Mouse (Mus musculus): ENCODE measurements at regions not wholly inside any gene's neighbourhood (a gene's known extent, or its start where the extent isn't known, plus 50 kb on each side); places are given as distances from the start of the nearest gene placed in this dataset.

DNA sequence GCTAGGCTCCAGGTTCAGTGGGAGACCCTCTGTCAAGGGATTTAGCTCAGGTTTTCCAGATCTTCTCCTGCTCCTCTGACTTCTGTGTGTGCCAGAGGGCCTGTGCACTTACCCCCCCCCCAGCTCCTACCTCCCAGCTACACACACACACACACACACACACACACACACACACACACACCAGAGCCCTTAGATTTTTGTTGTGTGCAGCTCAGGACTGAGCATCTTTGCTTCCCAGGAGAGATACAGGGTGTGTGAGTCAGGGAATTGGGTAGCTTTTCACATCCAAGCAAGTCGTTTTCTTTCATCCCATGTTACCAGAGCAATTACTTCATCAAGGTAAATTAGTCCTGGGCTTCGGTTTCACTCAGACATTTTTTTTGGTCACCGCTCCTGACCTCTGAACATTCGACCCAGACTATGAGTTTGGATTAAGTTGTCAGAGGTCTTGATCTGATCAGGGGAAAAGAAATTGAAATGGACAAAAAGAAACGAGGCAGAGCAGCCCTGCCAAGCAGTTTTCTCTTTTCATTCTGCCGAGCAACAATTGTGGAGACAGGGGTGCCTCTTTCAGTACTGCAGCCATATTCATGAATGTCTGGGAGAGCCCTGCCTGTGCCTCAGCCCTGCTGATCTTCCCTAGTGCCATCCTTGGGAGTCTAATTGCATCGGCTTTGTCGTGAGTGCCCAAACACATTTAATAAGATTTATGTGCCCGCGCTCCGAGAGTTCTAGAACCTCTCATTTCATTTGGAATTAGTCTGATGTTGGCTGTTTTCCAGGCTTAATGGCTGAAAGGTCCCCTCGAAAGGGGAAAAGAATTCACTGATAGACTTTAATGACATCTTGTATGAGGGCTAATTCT, 241.3 kb downstream of the 1500009L16Rik start:
- Histone ChIP-seq H3K4me3 (ENCODE audit: low read depth, low read length) (no peak overlapping the region), H3K4me2 (ENCODE audit: low read length) (no peak overlapping the region), H3K27ac (ENCODE audit: low read depth) (0 out of 2 replicates have a peak overlapping the region, but pooled peaks have one; percentile 27), H3K9me3 (ENCODE audit: control insufficient read depth, low read length) (no peaks in the 10 kb centered on the region), H3K9ac (ENCODE audit: low read length) (no peak overlapping the region), H3K4me1 (replicated peaks; ENCODE audit: control insufficient read depth, insufficient read depth, low read length) (no peaks in the 10 kb centered on the region), H3K36me3 (ENCODE audit: control insufficient read depth, insufficient read depth, low read length) (no peaks in the 10 kb centered on the region), H3K27me3 (replicated peaks; ENCODE audit: control insufficient read depth, insufficient read depth, low read length) (no peaks in the 10 kb centered on the region)
- ATAC-seq (replicated peaks; ENCODE audit: low FRiP score, low TSS enrichment, low read depth) (no peak), DNase-seq (ENCODE audit: low spot score) (no peak)
- WGBS, result 21% methylated on average over 12 of the region's 12 CpGs

DNA sequence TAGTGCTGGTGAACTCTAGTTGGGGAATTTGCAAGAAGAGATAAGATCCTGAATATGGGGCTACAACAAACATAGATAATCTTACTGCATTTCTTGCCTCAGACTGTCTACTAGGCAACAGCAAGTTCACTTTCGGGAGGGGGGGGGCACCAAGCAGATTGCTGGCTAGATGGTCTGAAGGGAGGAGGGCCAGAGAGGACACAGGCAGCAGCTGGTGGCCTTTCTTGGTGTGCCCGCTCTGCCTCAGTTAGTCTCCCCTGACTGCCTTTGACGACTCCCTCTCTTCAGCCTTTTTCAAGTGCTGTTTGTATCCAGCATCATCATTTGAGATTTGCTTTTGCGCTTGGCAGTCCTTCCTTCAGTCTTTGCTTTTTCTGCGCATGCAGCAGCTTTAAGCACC, 242.2 kb downstream of the 1500009L16Rik start:
- H3K4me2 ChIP-seq (ENCODE audit: low read length), result no peak overlapping the region
- H3K9ac ChIP-seq (ENCODE audit: low read length), result no peak overlapping the region
- ATAC-seq (replicated peaks; ENCODE audit: low FRiP score, low TSS enrichment, low read depth), result no peak
- H3K4me3 ChIP-seq (ENCODE audit: low read depth, low read length), result no peak overlapping the region
- no peaks in the 10 kb centered on the region for H3K9me3 ChIP-seq (ENCODE audit: control insufficient read depth, low read length)
- H3K4me1 ChIP-seq (replicated peaks; ENCODE audit: control insufficient read depth, insufficient read depth, low read length), result no peaks in the 10 kb centered on the region
- H3K27me3 ChIP-seq (replicated peaks; ENCODE audit: control insufficient read depth, insufficient read depth, low read length), result no peaks in the 10 kb centered on the region
- 39% methylated on average over 5 of the region's 5 CpGs for WGBS
- no peaks in the 10 kb centered on the region for H3K36me3 ChIP-seq (ENCODE audit: control insufficient read depth, insufficient read depth, low read length)
- DNase-seq (ENCODE audit: low spot score), result no peak
- no peak overlapping the region for H3K27ac ChIP-seq (ENCODE audit: low read depth)

DNA sequence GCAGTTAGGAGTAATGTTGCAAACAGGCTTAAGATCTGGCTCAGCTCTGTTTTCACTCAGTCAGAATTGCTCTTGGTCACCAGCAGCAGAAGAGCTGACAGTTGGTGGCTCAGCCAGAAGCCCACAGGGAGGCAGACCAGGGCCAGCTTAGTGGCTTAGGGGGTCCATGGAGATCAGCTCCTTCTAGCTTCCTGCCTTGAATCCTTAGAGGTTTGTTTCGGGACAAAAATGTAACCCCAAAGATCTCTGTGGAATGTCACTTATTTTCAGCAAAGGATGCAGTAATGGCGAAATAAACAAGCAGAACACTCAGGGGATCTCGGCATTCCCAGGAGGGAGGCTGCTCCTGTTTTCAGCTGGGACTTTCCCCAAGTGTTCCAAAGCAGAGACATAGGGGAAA, 247.8 kb downstream of the 1500009L16Rik start:
- 38% methylated on average over 3 of the region's 3 CpGs for WGBS
- Histone ChIP-seq H3K36me3 (ENCODE audit: control insufficient read depth, insufficient read depth, low read length) (no peaks in the 10 kb centered on the region), H3K9me3 (ENCODE audit: control insufficient read depth, low read length) (no peaks in the 10 kb centered on the region), H3K27ac (ENCODE audit: low read depth) (no peak overlapping the region), H3K4me1 (replicated peaks; ENCODE audit: control insufficient read depth, insufficient read depth, low read length) (no peaks in the 10 kb centered on the region), H3K9ac (ENCODE audit: low read length) (no peak overlapping the region), H3K4me3 (ENCODE audit: low read depth, low read length) (no peak overlapping the region), H3K27me3 (replicated peaks; ENCODE audit: control insufficient read depth, insufficient read depth, low read length) (no peaks in the 10 kb centered on the region), H3K4me2 (ENCODE audit: low read length) (no peak overlapping the region)
- no peak for ATAC-seq (replicated peaks; ENCODE audit: low FRiP score, low TSS enrichment, low read depth)
- no peak for DNase-seq (ENCODE audit: low spot score)

- H3K27ac ChIP-seq (ENCODE audit: low read depth), result no peak overlapping the region
- H3K9me3 ChIP-seq (ENCODE audit: control insufficient read depth, low read length), result no peaks in the 10 kb centered on the region
- ATAC-seq (replicated peaks; ENCODE audit: low FRiP score, low TSS enrichment, low read depth) (no peak), DNase-seq (ENCODE audit: low spot score) (no peak)
- 64% methylated on average over 6 of the region's 6 CpGs for WGBS
- no peak overlapping the region for H3K4me3 ChIP-seq (ENCODE audit: low read depth, low read length)
- no peaks in the 10 kb centered on the region for H3K36me3 ChIP-seq (ENCODE audit: control insufficient read depth, insufficient read depth, low read length)
- no peak overlapping the region for H3K4me2 ChIP-seq (ENCODE audit: low read length)
- H3K27me3 ChIP-seq (replicated peaks; ENCODE audit: control insufficient read depth, insufficient read depth, low read length), result no peaks in the 10 kb centered on the region
- no peaks in the 10 kb centered on the region for H3K4me1 ChIP-seq (replicated peaks; ENCODE audit: control insufficient read depth, insufficient read depth, low read length)
- no peak overlapping the region for H3K9ac ChIP-seq (ENCODE audit: low read length)
These were observed 251.9 kb downstream of the 1500009L16Rik start for GRCm38 (mm10) chr10:83974548-83974947.

DNA sequence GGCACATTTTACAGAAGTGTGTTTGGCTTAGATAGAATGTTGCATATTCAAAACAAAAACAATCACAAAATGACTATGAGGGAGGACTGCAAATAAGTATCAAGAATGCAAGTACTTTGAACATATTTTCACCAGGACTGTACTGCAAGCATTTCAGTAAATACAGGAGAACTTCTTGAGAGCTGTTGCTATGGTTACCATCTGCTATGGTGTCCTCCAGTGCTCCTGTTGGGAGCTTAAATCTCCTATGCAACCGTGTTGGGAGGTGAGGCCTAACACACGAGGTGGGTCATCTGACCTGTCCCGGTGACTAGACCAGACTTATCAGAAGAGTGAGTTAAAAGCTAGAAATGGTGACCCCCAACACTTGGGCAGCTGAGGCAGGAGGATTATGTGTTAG, 253.9 kb downstream of the 1500009L16Rik start:
- Histone ChIP-seq H3K27ac (ENCODE audit: low read depth) (no peak overlapping the region), H3K9me3 (ENCODE audit: control insufficient read depth, low read length) (no peaks in the 10 kb centered on the region), H3K4me1 (replicated peaks; ENCODE audit: control insufficient read depth, insufficient read depth, low read length) (no peaks in the 10 kb centered on the region), H3K27me3 (replicated peaks; ENCODE audit: control insufficient read depth, insufficient read depth, low read length) (no peaks in the 10 kb centered on the region), H3K4me2 (ENCODE audit: low read length) (no peak overlapping the region), H3K36me3 (ENCODE audit: control insufficient read depth, insufficient read depth, low read length) (no peaks in the 10 kb centered on the region), H3K4me3 (ENCODE audit: low read depth, low read length) (no peak overlapping the region), H3K9ac (ENCODE audit: low read length) (no peak overlapping the region)
- no peak for ATAC-seq (replicated peaks; ENCODE audit: low FRiP score, low TSS enrichment, low read depth)
- no peak for DNase-seq (ENCODE audit: low spot score)
- 50% methylated on average over 3 of the region's 3 CpGs for WGBS

DNA sequence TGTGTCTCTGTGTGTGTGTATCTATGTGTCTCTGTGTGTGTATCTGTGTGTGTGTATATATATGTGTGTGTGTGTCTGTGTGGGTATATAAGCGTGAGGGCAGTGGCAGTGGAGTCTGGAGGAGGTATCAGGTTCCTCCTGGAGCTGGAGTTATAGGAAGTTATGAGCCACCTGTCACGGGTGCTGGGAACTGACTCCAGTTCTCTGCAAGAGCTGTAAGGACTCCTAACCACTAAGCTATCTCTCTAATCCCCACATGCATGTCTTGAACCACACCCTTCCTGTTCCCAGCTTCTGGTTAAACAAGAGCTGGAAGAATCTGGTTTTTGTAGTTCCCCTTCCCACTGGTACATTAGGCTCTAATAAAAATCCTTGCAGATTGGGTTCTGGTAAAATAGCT, 257.3 kb downstream of the 1500009L16Rik start:
- no peak overlapping the region for H3K9ac ChIP-seq (ENCODE audit: low read length)
- H3K27ac ChIP-seq (ENCODE audit: low read depth), result no peak overlapping the region
- 76% methylated on average over 2 of the region's 2 CpGs for WGBS
- H3K9me3 ChIP-seq (ENCODE audit: control insufficient read depth, low read length), result no peaks in the 10 kb centered on the region
- no peaks in the 10 kb centered on the region for H3K27me3 ChIP-seq (replicated peaks; ENCODE audit: control insufficient read depth, insufficient read depth, low read length)
- H3K36me3 ChIP-seq (ENCODE audit: control insufficient read depth, insufficient read depth, low read length), result no peaks in the 10 kb centered on the region
- no peak overlapping the region for H3K4me3 ChIP-seq (ENCODE audit: low read depth, low read length)
- no peaks in the 10 kb centered on the region for H3K4me1 ChIP-seq (replicated peaks; ENCODE audit: control insufficient read depth, insufficient read depth, low read length)
- H3K4me2 ChIP-seq (ENCODE audit: low read length), result no peak overlapping the region
- DNase-seq (ENCODE audit: low spot score) (no peak), ATAC-seq (replicated peaks; ENCODE audit: low FRiP score, low TSS enrichment, low read depth) (no peak)

DNA sequence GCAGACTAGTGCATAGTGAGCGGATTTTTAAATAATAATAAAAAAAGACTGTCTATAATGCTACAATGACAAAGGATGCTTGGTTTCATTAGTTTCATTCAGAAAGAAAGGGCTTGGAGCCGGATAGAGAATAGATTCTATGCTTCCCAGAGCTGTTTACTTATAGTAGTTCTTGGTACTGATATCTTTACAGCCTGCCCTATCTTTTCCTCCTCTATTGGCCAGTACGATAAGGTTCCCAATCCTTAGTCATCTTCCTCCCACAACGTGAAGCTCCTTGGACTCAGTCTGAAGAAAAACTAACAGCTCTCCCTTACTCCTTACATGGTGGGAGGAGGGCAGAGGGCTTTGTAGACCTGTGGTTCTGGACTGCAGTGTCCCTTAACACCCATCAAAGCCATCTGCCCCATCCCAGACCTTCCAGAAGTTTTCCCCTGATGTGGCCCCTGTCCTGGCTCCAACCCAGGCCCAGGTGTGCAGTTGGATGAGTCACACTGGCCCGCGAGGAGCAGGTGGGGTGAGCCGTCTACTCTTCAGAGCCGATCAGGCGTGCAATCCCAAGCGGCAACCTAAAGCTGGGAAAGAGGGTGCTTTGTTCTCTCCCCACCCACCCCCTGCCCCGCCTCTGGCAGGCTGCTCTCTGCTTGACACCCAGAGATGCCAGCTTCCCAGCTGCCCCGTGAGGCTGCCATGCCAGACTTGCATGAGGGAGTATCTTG, 262.2 kb downstream of the 1500009L16Rik start:
- 64% methylated on average over 12 of the region's 12 CpGs for WGBS
- no peaks in the 10 kb centered on the region for H3K27me3 ChIP-seq (replicated peaks; ENCODE audit: control insufficient read depth, insufficient read depth, low read length)
- H3K27ac ChIP-seq (ENCODE audit: low read depth), result no peak overlapping the region
- no peak overlapping the region for H3K9ac ChIP-seq (ENCODE audit: low read length)
- no peak overlapping the region for H3K4me2 ChIP-seq (ENCODE audit: low read length)
- DNase-seq (ENCODE audit: low spot score) (peak; percentile 65), ATAC-seq (replicated peaks; ENCODE audit: low FRiP score, low TSS enrichment, low read depth) (peak; percentile 60; the same call in 1 of the 2 replicates)
- no peaks in the 10 kb centered on the region for H3K36me3 ChIP-seq (ENCODE audit: control insufficient read depth, insufficient read depth, low read length)
- H3K4me3 ChIP-seq (ENCODE audit: low read depth, low read length), result no peak overlapping the region
- no peaks in the 10 kb centered on the region for H3K4me1 ChIP-seq (replicated peaks; ENCODE audit: control insufficient read depth, insufficient read depth, low read length)
- H3K9me3 ChIP-seq (ENCODE audit: control insufficient read depth, low read length), result no peaks in the 10 kb centered on the region

DNA sequence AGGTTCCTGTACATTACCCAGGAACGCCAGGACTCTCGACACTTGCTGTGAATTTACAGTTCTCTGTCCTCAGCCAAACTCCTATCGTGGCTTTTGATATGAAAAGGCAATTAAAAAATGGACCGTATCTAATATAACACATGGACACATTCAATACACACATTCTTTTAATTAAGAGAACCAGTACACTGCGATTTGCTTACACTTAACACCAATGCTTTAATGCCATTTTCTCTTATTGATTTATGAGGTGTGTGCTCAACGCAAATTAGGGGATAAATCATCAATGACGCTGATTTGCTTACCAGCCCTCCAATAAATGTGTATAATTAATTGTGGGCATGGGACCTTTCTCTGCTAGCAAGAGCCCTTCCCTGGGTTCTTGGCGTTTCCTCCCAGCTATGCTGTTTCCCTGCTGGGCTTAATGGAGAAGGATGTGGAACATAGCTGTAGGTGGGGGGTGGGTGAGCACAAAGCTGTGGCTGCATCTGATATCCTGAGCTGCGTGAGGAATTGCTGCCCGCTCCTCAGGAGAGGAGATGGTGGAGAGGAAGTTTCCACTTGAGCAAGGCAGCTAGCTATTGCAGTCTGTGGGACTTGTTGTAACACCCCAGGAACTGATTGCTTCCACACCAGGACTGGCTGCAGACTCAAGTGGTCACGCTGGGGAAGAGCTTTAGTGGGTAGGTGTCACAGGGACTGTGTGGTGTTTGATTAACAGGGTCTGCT, 270.1 kb downstream of the 1500009L16Rik start:
- ATAC-seq (replicated peaks; ENCODE audit: low FRiP score, low TSS enrichment, low read depth), result no peak
- DNase-seq (ENCODE audit: low spot score), result no peak
- Histone ChIP-seq H3K9me3 (ENCODE audit: control insufficient read depth, low read length) (no peaks in the 10 kb centered on the region), H3K4me3 (ENCODE audit: low read depth, low read length) (no peak overlapping the region), H3K36me3 (ENCODE audit: control insufficient read depth, insufficient read depth, low read length) (no peaks in the 10 kb centered on the region), H3K4me2 (ENCODE audit: low read length) (peak overlapping the region; percentile 18; the same call in 1 of the 2 replicates), H3K4me1 (replicated peaks; ENCODE audit: control insufficient read depth, insufficient read depth, low read length) (peaks cover 19% of the 10 kb centered on the region), H3K9ac (ENCODE audit: low read length) (no peak overlapping the region), H3K27me3 (replicated peaks; ENCODE audit: control insufficient read depth, insufficient read depth, low read length) (no peaks in the 10 kb centered on the region), H3K27ac (ENCODE audit: low read depth) (0 out of 2 replicates have a peak overlapping the region, but pooled peaks have one; percentile 38)
- WGBS, result 52% methylated on average over 11 of the region's 11 CpGs

Data from intestine, embryonic 14.5 days (tissue).